Mouse (Mus musculus) ovary, postnatal 36 days (tissue): ENCODE data around the gene Gspt1.
"Not testable (repeated sequence)": the region's sequence is repeated elsewhere in the genome, so short reads cannot be mapped to it uniquely, and the experiment has no call there.

Experiments used
- DNase-seq: peaks from one replicate; pipeline ENCODE4 v3.0.0; 2022; ENCODE audit warnings: low spot score, mixed read lengths

The Gspt1 gene

DNA sequence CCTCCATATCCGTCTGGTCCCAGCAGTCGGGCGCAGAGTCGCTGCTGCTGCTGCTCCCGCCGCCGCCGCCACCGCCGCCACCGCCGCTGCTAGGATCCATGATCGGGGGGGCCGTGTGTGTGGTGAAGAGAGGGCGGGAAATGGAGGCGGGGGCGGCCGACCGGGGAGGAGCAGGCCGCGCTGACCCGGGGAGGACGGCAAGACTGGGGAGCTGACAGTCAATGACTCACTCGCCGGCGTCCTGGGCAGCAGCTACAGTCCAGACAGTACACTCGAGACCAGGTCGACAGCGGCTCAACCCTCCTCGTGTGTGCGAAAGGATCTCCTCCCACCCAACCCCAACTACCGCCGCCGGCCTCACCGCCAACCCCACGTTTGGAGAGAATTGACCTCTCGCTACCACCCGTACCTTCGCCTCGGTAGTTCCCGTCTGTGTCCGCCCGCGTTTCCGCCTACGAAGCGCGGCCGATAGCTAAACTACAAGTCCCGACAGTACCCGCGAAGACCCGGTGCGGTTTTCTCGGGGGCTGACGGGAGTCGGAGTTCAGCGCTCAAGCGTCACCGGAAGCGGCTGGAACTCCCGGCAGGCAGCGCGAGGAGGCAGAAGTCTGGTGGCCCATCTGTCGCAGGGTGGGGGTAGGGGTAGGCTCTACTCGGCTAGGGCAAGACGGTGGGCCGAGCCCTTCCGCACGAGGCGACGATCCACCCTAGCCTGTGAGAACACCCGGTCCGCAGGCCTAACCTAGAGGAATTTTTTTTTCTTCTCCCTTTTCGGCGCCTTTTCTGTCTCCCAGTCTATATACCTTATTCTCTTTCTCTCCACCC, at the start of gene Gspt1:
Gene Gspt1 (minus strand): TSS at position 428 of the 825 bp plus-strand sequence.
- peak; percentile 97 for DNase-seq

DNA sequence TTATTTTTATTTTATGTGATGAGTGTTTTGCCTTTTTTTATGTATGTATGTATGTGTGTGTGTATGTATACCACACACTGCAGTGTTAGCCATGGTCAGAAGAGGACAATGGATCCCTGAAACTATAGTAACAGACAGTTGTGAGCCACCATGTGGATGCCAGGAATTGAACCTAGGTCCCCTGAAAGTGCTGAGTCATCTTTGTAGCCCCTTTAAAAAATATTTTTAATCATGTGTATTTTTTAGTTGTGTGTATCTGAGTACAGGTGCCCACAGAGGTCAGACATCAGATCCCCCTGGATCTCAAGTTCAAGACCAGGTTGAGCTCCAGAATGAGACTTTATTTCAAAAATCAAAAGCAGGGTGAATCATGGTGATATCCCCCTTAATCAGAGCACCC, 49.6 kb upstream of the Gspt1 start:
- no peak for DNase-seq

DNA sequence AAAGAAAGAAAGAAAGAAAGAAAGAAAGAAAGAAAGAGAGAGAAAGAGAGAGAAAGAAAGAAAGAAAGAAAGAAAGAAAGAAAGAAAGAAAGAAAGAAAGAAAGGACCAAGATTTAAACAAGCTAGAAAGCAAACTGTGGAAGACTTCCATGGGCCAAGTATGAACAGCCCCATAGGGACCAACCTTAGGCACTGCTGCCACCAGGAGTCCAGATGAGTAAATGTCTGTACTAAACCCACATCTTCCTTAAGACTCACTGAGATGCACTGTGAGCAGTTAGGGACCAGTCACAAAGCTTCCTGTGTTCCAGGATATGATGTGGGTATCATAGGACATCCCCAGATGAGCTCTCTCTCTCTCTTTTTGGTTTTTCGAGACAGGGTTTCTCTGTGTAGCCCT, 43.6 kb upstream of the Gspt1 start:
- DNase-seq = peak; percentile 17

DNA sequence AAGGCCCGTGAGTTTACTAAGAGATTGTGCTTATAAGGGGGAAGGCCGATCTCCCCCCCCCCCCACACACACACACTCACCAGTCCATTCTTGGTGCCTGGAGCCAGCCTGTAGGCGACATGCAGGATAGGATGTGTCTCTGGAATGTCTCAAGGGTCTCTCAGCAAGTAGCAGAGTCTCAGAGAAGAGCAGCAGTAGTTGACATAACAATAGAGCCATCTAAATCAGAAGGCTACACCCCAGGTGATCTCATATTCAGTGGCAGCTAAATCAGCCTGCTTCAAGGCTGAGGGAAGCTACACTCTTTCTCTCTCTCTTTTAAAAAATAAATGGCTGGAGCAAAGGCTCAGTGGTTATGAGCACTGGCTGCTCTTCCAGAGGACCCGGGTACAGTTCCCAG, 41.5 kb upstream of the Gspt1 start:
- DNase-seq = not testable (repeated sequence)

DNA sequence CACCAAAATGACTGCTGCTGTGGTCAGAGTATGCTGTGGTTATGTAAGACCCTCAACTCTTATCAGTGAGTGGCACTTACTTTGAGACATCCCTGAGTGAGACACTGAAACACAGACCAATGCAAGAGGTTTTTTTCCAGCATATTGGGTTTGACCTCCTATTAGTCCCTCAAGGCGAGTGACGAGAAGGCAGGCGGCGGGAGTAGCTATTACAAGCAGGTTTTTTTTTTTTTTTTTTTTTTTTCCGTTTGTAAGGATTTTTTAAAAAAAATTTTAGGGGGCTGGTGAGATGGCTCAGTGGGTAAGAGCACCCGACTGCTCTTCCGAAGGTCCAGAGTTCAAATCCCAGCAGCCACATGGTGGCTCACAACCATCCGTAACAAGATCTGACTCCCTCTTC, 34.7 kb upstream of the Gspt1 start:
- not testable (repeated sequence) for DNase-seq

DNA sequence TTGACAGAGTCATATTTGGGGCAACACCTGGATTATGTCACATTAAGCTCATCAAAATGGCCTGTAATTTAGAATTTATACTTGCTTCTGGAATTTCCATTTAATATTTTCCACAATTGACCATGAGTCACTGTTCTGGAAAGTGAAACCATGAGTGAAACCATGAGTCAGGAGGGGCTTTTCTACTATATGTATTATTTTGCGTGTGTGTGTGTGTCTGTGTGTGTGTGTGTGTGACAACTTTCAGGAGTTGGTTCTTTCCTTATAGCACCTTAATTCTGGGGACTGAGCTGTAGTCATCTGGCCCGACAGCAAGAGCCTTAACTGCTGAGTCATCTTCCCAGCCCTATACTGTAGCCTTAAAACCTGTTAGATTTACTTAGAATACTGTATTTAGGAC, 31.8 kb upstream of the Gspt1 start:
- DNase-seq = no peak

DNA sequence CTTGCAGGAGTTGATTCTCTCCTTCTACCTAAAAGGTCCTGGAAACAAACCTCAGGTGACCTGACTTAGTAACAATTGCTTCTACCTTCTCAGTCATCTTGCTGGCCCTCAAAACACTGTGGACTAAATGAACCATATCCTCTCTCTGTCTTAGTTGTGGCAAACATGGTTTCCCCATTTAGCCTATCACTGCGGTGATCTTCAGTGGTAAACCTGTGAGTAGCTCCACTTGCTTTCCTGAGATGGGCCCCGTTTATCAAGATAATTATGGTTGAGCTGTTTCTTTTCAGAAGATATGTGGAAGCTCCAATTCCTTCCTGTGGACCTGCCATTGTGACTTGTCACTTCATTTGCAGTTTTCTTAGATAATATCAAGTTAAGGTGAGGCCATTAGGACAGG, 30.8 kb upstream of the Gspt1 start:
- no peak for DNase-seq

DNA sequence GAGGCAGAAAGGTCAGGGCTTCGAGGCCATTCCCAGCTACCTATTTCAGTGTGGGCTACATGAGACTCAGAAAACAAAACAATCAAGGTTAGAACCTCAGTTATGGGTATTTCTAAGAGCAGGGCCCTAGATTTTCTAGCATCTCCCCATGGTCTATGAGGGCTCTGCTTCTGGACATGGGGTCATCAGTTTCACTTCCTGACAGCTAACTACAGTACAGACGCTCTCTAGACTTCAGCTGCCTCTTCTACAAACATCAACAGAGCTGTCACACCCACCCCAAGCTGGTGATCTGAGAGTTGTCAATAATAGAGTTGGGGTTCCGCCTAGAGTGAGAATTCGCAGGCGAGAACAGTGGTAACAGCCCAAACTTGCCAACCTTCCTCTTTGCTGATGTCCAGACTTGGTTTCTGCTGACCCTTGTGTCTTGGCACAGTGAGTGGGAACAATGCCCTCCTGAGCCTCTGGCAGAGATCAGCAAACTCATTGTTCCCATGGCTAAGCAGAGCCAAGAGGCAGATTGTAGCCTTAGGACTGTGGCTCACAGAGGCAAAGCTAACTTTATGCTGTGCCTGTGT, 28.6 kb upstream of the Gspt1 start:
- no peak for DNase-seq

DNA sequence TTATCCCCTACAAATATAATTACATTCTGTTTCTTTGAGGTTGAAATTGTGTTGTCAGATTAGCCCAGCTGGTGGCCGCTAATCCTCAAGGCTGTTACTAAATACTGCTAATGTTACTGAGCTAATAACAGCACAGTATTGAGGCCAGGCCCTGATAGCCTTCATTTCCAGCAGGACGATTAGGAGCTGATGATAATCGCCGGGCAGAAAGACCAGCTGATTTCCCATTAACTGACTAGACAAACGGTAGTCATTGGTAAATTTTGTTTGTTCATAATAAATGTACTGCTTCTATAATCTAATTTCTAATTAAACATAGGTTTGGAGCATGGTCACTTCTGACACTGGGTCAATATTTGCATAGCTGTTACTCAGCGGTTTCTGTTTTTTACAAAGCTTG, 24.7 kb upstream of the Gspt1 start:
- DNase-seq = no peak

DNA sequence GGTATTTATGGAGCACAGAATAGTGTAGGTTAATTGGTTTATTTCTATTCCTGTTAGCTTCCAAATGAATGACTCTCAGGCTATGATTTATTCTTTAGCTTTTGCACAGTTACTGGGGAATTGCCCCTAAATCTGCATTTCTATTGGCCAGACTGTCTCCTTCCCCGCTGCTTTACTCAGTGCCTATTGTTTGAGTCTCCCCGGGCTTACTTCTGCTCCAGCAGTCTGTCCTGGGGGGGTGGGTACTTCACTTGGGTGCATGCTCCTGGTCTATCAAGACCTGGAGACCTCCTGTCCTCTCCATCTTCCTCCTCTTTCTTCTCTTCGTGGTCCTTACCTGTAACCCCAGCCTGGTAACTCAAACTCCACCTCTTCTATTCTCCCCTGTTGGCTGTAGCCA, 22.8 kb upstream of the Gspt1 start:
- DNase-seq = no peak

DNA sequence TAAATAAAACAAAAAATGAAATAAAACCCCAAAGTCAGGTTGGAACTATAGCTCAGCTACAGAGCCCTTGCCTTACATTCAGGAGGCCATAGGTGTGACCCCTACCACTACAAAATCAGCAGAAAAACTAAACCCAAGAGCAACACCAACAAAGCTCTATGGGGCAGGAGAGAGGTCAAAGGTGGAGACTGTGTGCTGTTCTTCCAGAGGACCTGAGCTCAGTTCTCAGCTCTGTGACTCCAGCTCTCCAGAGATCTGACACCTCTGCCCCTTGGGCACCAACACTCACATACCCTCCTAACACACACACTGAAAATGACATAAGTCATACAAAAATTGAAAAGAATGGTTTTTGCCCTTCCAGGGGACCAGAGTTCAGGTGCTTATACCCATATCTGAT, 16.9 kb upstream of the Gspt1 start:
- DNase-seq = no peak

DNA sequence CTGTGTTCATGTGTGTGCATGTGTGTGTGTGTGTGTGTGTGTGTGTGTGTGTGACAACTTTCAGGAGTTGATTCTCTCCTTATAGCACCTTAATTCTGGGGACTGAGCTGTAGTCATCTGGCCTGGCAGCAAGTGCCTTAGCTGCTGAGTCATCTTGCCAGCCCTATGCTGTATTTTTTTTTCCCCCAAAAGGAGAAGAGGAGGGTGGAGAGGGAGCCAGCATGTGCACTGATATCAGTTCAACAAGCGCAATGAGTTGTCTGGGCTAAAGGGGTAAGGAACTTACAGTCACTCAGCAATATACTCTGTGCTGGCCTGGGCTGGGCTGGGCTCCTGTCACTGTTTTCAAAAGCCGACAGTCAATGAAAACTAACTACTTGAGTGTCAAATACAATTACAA, 16.5 kb upstream of the Gspt1 start:
- DNase-seq = no peak

DNA sequence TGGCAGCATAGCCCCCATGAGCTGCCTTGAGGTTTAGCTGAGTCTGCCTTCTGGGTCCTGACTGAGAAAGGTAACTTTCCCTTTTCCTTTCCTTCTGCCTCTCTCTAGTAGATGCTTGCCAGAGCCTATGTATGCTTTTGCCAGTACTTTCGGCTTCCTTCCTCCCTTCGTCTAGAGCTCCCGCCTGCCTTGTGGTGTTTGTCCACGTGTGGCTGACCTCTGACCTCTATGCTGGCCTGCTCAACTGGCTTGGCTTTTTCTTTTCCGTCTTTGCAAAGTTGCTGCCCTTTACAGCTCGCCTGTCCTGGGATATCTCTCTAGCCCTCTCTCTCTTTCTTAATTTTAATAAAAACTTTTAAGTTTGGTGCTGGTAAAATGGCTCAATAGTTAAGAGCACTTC, 15.7 kb upstream of the Gspt1 start:
- no peak for DNase-seq

DNA sequence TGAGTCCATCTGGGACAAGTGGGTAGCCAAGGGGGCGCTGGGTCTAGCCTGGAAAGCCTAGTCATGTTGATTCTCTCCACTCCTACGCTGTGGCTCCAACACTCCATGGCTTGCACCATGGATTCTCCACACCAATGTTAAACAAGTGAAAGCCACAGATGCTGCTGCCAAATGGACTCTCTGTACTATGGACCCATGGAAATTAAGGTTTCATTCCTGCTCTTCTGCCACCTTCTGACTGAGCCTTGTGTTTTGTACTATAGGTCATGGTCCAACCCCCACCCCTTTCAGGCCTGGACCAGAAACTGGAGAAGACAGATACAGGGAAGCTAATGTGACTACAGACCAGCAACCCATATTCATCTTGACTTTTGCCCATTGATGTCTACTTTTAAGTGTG, 12.4 kb upstream of the Gspt1 start:
- no peak for DNase-seq

DNA sequence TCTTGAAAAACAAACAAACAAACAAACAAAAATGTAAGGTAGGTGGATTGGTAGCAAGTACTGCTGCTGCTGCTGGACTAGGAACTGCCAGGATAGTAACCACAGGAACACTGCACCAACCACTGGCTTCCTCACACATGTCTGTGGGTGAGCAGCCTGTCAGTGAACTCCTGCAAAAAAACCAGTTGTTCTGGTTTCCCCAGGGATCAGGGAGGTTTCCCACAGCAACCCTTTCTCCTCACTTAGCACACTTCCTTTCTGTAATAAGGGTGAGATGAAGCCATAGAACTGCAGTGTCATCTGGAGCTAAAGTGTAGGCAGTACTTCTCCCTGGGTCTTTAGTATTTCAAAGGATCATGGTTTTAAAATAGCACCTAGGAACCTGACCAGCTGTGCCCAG, 9.1 kb upstream of the Gspt1 start:
- DNase-seq = no peak

DNA sequence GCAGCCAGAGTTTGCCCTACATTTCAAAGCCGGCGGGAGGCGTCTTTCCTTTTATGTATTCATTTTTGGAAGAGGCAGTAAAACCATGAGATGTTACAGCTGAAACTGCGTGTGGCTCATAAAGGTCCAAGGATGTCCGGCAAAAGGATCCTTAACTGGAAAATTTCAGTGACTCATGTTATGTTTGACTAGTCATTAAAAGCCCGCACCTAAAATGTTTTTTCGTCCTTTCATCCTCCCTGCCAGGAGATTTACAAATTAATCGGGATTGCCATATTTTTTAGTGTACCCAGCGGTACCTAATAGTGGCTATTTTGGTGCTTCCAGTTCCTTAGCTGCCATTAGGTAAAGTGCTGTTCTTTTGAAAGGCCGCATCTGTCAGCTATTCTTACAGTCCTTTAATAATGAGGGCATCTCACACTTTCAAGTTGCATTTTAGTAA, 619 bp upstream of the Gspt1 start:
- DNase-seq = no peak

DNA sequence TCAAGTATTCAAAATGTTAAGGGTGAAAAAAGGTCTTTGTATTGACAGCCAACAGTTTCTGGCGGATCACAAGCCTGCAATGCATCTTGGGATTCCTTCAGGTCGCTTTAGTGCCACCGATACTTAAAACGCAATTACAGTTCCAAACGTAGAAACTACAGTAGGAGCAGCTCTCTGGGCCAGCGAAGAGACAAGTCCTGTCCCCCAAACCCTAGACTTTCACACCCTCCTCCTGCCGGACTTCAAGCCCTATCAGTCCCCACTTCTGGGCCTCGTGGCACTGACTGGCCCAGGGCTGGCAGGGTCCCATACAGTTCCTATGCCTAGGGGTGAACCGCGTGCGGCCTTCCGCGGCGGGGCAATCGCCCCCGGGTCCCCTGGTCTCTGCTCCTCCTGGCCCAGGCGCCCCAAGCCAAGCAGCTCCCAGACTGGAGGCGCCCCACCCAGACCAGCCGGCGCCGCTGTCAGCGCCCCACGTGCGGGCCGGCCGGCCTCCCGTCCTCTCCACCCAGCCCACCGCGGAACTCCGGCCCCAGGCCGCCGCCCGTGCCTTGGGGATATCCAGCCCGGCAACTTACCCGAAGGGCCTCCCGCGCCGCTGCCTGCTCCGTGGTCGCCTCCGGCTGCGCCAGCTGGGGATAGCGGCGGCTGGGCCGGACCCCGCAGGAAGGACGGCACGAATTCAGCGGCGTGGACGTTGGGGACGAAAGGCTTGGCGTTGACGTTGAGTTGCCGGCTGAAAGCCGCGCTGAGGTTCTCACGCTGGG, 877 bp downstream of the Gspt1 start:
- DNase-seq = peak; percentile 57

DNA sequence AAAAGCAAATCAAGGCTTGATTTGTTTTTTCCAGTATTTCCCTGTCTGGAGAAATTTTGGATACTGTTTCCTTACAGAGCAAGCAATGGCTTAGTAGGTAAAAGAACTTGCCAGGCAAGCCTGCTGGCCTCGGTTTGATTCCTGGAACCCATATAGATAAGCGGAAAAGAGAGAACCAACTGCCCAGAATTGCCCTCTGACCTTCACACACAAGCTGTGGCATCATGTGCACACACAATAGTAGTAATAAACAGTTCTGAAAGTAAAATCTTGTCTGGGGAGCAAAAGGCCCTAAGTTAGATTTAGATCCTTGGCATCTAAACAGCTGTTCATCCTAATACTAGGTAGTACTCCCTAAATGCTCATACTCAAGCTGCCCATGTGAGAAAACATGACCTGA, 6.3 kb downstream of the Gspt1 start:
- DNase-seq = no peak

DNA sequence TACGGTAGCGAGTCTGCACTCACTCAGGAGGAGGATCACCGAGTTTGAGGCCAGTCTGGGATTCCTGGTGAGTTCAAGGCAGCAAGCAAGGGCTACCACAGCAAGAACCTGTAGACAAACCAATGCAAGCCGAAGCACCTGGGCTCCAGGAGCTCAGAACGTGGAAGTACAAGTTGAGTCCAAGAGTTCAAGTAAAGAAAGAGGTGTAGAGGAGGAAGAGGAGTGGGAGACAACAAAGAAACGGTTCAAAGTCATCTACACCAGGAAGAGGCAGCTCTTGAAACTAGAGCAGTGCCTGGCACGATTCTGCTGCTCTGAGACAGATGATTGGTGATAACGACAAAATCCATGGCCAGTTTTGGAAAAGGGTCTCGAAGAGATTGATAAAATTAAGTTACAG, 8.4 kb downstream of the Gspt1 start:
- DNase-seq = no peak

DNA sequence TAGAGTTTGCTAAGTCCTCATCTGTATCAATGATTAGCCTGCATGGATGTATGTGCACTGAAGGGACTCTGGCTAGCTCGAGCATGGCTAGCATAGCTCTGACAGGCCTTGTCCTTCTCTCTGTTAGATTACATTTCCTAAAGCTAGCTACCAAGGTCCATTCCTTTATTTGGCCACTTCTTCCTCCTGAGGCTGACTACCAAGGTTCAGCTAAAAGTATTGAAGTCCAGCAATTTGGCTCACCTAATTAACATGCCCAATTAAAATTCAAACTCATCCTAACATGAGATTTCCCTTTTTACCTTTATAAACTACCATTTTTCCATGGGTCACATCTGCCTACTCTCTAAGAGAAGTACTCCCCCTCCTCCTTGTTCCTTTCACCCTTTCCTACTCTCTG, 11.7 kb downstream of the Gspt1 start:
- no peak for DNase-seq

DNA sequence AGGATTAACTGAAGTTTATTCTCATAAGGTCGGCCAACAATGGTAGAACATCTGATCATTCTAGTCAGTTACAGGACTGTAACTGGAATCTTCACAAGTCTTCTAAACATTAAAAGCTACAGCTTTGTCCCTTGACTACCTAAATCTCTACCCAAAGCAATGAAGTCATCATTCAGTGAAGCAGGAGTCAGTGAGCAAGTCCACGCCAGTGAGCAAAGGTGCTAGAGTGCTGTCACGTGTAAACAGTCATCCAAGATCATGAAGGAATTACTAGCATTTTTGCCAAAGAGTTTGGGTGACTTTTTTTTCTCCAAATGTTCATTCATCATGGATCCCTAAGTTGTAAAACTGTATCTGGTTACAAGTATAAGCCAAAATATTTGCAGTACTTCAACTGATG, 36.3 kb downstream of the Gspt1 start:
- no peak for DNase-seq

DNA sequence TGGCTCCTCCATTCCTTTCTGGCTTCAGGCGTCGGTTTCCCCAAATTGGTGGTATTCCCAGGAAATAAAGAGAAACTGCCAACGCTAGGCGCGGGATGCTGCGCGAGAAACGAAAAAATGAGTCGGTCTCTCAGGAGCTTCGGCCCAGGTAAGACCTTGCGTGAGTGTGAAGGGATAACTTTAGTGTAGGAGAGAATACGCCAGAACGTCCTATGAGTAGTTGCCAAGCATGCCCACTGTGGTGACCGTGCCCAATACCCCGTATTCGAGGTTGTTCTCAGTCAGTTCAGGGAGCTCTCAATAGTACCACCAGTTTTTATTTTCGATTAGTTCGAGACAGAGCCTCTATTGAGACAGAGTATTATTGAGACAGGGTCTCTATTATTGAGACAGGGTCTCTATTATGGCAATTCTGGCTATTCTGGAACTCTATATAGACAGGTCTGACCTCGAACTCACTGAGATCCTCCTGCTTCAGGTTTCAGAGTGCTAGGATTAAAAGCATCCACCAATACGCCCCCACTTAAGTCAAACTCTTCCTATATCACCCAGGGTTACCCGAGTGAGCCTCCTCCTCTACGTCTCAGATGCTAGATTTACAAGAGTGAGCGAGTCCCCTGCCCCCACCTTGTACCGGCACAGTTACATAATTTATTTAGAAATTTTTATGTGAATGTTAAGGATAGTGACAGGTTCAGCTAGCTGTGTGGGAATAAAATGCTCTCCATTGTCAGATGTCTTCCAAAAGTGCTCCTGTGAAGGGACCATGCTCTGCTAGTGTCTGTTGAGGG, 50.3 kb downstream of the Gspt1 start:
- DNase-seq = no peak
